Mouse (Mus musculus) ES-Bruce4 (cell line): ENCODE measurements at regions not wholly inside any gene's neighbourhood (a gene's known extent, or its start where the extent isn't known, plus 50 kb on each side); places are given as distances from the start of the nearest gene placed in this dataset.

Source experiments
- CTCF ChIP-seq: IDR thresholded peaks from one replicate; pipeline ENCODE4 v1.8.1; 2011; ENCODE audit warnings: low read depth, low read length
- EP300 ChIP-seq: IDR thresholded peaks from 2 replicates; pipeline ENCODE4 v1.6.1; 2011; ENCODE audit warnings: low read depth, low read length; ENCODE audit not compliant: insufficient read depth
- POLR2A ChIP-seq: IDR thresholded peaks from one replicate; pipeline ENCODE4 v1.8.1; 2011; ENCODE audit warnings: low read length; ENCODE audit not compliant: insufficient read depth

GRCm38 (mm10) chr16:86768355-86768754, 585.6 kb upstream of the N6amt1 start:
- TF ChIP-seq EP300, result no peak
- no peak for TF ChIP-seq CTCF
- TF ChIP-seq POLR2A, result no peak
